Mouse (Mus musculus): ENCODE measurements around the gene Mfsd14a. TPM values are rescaled to one million over a fixed set of nuclear protein-coding genes. Genes with fewer than 3 reads are reported as not detected.

Gene Mfsd14a
- polyA plus RNA-seq (2012; ENCODE audit: insufficient read depth, low replicate concordance): 7.1 TPM in 1 of 2 replicates, not detected in the other

DNA sequence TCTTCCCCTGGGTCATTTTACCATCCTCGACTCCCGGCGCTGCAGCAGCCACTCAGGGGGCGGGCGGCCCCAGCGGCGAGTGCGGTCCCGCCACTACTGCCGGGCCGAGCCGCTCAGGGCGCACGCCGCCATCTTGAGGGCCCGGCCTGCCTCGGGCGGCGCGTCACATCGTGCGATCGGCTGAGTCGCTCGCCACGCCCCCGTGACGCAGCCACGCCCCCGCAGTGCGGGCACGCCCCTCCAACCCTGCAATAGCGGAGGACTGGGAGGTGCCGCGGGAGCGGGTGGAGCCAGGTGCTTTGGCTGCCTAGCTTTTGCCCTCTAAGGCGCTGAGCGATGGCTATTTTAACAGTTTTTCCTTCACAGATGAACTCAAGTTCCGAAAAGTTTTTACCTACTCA, at the start of gene Mfsd14a:
Gene Mfsd14a, minus strand, starts transcription at position 215 of the 401 bp plus-strand sequence.
- Histone ChIP-seq H3K4me1 (peaks cover 48% of the 10 kb centered on the region), H3K4me3 (replicated peaks) (peak within 1 kb of the TSS; percentile 97), H3K36me3 (replicated peaks; ENCODE audit: low read length) (peaks cover 12% of the 10 kb centered on the region), H3K9me3 (no peaks in the 10 kb centered on the region), H3K27me3 (replicated peaks) (no peaks in the 10 kb centered on the region)
- TF ChIP-seq FLI1 (IDR thresholded peaks at IDR 0.05; ENCODE audit: low read length) (no peak), GATA1 (IDR thresholded peaks at IDR 0.05; ENCODE audit: borderline replicate concordance, low read length) (no peak)

DNA sequence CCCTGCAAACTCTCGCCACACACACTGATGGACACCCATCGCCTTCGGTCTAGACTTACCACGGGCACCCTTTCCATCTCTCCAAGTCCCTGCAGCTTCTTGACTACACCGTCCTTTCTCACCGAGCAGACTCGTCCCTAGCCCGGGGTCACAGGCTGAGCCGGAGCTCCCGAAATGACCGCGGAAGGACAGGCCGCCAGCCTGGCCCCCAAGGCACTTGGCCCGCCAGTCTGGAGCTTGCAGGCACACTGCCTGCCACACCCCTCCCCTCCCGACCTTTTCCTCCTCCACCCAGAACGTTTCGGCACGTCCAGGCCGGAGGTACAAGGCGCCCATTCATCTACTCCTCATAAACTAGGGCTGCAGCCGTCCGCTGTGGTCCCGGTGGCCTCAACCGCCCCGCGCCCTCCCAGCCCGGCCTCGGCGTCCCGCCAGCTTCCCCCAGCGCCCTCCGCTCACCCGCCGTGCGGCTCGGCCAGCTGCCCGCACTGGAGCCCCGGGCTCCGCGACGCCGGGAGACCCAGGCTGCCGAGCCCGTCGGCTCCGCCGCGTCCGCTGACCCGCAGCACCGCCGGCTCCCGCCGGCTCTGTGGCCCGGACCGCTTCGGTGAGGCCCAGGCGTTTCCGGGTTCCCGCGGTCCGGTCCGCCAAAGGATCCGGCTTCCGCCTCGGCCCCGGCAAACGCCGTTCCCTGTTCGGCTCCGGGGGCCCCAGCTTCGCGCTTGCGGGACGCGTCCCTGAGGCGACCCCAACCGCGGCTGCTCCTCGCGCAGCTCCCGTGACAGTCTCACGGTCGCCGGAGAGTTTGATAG, 49.4 kb upstream of the Mfsd14a start:
- Histone ChIP-seq H3K4me3 (replicated peaks) (peak overlapping the region; percentile 99), H3K27me3 (replicated peaks) (no peaks in the 10 kb centered on the region), H3K36me3 (replicated peaks; ENCODE audit: low read length) (peaks cover 3% of the 10 kb centered on the region), H3K4me1 (peaks cover 55% of the 10 kb centered on the region), H3K9me3 (no peaks in the 10 kb centered on the region)
- TF ChIP-seq GATA1 (IDR thresholded peaks at IDR 0.05; ENCODE audit: borderline replicate concordance, low read length) (no peak), FLI1 (IDR thresholded peaks at IDR 0.05; ENCODE audit: low read length) (no peak)

DNA sequence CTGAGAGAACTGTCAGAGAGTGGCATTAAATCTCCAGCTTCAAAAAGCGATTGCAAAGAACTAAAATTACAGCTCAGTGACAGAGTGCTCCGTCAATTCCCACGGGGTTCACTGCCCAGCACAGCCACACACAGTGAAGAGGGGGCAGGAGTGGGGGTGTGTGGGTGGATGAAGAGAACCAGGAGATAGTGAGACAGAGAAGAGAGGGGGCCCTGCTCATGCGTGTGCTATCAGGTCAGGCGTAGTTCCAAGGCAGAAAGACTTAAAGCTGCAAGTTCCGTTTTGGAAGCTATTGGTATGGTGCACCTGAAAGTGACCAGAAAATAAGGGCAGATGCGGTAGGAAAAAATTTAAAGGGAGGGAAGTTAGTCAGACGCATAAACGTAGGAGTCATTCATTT, 48.5 kb upstream of the Mfsd14a start:
- H3K36me3 ChIP-seq (replicated peaks; ENCODE audit: low read length): peaks cover 6% of the 10 kb centered on the region
- TF ChIP-seq GATA1 (IDR thresholded peaks at IDR 0.05; ENCODE audit: borderline replicate concordance, low read length): no peak
- TF ChIP-seq FLI1 (IDR thresholded peaks at IDR 0.05; ENCODE audit: low read length): no peak
- no peaks in the 10 kb centered on the region for H3K27me3 ChIP-seq (replicated peaks)
- peaks cover 50% of the 10 kb centered on the region for H3K4me1 ChIP-seq
- no peaks in the 10 kb centered on the region for H3K9me3 ChIP-seq
- peak overlapping the region; percentile 99 for H3K4me3 ChIP-seq (replicated peaks)

DNA sequence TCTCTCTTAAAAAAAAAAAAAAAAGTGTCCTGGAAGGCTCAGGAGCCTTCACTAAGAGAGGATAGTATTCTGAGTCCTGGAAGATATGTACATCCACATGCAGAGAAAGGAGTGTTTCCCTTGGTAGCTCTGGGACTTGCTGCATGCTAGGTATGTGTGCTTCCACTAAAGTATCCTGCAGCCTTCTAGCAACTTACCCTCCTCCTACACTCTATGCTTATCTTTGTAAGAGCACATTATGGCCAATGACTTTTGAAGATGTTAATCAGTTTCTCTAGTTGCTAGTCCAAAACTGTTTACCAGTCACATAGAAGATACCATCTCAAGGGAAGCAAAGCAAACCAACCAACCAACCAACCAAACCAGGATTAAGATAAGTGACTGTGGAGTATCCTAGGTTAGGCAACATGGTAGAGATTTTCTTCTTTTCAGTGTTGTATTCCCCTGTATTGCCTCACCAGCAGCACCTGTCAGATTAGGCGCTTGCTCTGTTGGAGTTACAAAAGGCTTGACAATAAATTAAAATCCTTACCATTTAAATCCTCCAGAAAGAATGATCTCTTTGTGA, 43.2 kb upstream of the Mfsd14a start:
- no peaks in the 10 kb centered on the region for H3K9me3 ChIP-seq
- no peaks in the 10 kb centered on the region for H3K27me3 ChIP-seq (replicated peaks)
- H3K4me1 ChIP-seq: peaks cover 47% of the 10 kb centered on the region
- TF ChIP-seq FLI1 (IDR thresholded peaks at IDR 0.05; ENCODE audit: low read length): no peak
- no peak for TF ChIP-seq GATA1 (IDR thresholded peaks at IDR 0.05; ENCODE audit: borderline replicate concordance, low read length)
- no peak overlapping the region for H3K4me3 ChIP-seq (replicated peaks)
- peaks cover 23% of the 10 kb centered on the region for H3K36me3 ChIP-seq (replicated peaks; ENCODE audit: low read length)

DNA sequence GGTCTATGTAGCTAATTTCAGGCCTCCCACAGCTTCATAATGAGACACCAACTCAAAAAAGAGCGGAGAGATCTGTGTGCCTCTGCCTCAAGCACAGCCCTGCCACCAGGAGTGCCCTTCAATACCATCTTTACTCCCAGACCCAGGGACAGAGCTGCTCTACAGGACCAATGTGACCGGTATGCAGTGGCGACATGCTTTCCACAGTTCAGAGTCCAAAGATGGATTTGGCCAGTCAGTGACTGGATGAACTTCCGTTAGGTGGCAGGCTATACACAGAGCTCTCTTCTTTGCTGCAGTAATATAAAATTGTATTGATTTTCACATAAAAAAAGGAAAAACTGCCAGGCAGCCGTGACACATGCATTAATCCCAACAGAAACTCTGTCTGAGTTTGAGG, 41.4 kb upstream of the Mfsd14a start:
- TF ChIP-seq FLI1 (IDR thresholded peaks at IDR 0.05; ENCODE audit: low read length): no peak
- no peak for TF ChIP-seq GATA1 (IDR thresholded peaks at IDR 0.05; ENCODE audit: borderline replicate concordance, low read length)
- Histone ChIP-seq H3K9me3 (no peaks in the 10 kb centered on the region), H3K4me3 (replicated peaks) (no peak overlapping the region), H3K4me1 (peaks cover 38% of the 10 kb centered on the region), H3K36me3 (replicated peaks; ENCODE audit: low read length) (peaks cover 26% of the 10 kb centered on the region), H3K27me3 (replicated peaks) (no peaks in the 10 kb centered on the region)

DNA sequence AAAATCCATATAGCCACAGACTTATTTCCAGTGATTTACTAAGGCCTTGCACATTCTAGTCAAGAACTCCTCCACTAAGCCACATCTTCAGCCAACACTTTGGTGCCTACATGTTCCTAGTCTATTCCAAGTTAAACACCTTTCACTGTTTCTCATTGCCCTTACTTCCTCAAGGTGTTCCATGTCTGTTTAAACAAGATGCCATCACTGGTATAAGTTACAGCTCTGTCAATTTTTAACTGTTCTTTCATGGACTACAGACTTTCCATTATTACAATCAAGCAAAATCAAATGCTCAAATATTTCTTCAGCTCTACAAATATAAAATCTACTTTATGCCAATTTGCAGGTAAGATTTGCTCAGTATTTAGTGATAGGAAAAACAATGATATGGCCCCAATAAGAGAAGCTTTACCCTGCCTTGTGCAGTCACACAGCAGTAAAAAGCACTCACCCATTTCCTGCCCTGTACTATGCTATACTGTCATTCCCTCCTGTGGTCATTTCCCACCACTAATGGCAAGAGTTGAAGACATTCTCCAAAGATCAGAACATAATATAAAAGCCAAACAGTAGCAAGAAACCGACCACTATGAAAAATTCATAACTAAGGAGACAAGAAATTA, 40.3 kb upstream of the Mfsd14a start:
- TF ChIP-seq GATA1 (IDR thresholded peaks at IDR 0.05; ENCODE audit: borderline replicate concordance, low read length): no peak
- TF ChIP-seq FLI1 (IDR thresholded peaks at IDR 0.05; ENCODE audit: low read length): no peak
- H3K9me3 ChIP-seq: no peaks in the 10 kb centered on the region
- no peak overlapping the region for H3K4me3 ChIP-seq (replicated peaks)
- H3K4me1 ChIP-seq: peaks cover 35% of the 10 kb centered on the region
- no peaks in the 10 kb centered on the region for H3K27me3 ChIP-seq (replicated peaks)
- peaks cover 26% of the 10 kb centered on the region for H3K36me3 ChIP-seq (replicated peaks; ENCODE audit: low read length)

DNA sequence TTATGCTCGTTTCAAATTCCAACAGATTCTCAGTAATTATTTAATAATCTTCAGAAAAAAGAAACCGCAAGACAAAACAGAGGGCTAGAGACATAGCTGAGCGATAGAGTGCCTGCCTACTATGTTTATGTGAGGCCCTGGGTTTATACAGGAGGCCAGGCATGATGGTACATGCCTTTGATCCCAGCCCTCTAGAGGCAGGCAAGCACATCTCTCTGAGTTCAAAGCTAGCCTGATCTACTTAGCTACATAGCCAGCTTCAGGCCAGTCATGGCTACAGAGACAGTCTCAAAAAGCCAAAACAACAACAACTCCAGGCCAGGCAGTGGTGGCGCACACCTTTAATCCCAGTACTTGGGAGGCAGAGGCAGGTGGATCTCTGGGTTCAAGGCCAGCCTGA, 39.1 kb upstream of the Mfsd14a start:
- Histone ChIP-seq H3K9me3 (no peaks in the 10 kb centered on the region), H3K4me1 (peaks cover 36% of the 10 kb centered on the region), H3K36me3 (replicated peaks; ENCODE audit: low read length) (peaks cover 21% of the 10 kb centered on the region), H3K27me3 (replicated peaks) (no peaks in the 10 kb centered on the region), H3K4me3 (replicated peaks) (no peak overlapping the region)
- TF ChIP-seq FLI1 (IDR thresholded peaks at IDR 0.05; ENCODE audit: low read length) (no peak), GATA1 (IDR thresholded peaks at IDR 0.05; ENCODE audit: borderline replicate concordance, low read length) (no peak)

DNA sequence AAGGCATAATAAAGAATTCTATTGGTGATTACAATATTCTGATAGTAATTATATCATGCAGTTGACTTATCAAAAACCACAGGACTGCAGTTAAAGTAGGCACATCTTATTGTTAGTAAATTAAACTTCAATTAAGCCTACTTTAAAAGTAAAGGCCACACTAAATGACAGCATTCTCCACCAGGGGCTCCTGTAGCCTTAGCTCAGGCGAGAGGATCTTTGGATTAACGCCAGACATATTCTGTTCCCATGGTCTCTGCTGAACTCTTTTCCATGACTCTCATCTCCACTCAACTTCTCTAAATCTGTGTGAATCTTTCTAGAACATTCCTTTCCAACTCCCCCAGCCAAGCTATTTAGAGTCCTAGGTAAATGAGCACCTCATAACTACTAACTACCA, 36.3 kb upstream of the Mfsd14a start:
- Histone ChIP-seq H3K36me3 (replicated peaks; ENCODE audit: low read length) (peaks cover 12% of the 10 kb centered on the region), H3K4me3 (replicated peaks) (no peak overlapping the region), H3K27me3 (replicated peaks) (no peaks in the 10 kb centered on the region), H3K4me1 (peaks cover 48% of the 10 kb centered on the region), H3K9me3 (no peaks in the 10 kb centered on the region)
- TF ChIP-seq GATA1 (IDR thresholded peaks at IDR 0.05; ENCODE audit: borderline replicate concordance, low read length) (no peak), FLI1 (IDR thresholded peaks at IDR 0.05; ENCODE audit: low read length) (no peak)

DNA sequence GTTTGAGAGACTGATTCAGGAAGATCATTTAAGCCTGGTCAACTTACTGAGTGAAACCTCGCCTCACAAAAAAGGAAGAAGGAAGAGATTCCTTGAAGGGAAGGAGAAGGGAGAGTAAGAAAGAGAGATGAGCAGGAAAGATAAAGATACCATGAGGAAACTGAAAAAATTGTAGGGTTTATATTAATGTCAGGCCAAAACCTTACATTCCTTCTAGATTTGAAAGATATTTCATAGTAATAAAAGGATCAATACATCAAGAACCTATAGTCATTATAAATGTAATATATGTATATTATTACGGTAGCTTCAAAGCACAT, 33.1 kb upstream of the Mfsd14a start:
- TF ChIP-seq FLI1 (IDR thresholded peaks at IDR 0.05; ENCODE audit: low read length): no peak
- no peak overlapping the region for H3K4me3 ChIP-seq (replicated peaks)

More for the DNA sequence above, 33.1 kb upstream of the Mfsd14a start:
- Histone ChIP-seq H3K9me3 (no peaks in the 10 kb centered on the region), H3K36me3 (replicated peaks; ENCODE audit: low read length) (peaks cover 32% of the 10 kb centered on the region), H3K4me1 (peaks cover 50% of the 10 kb centered on the region), H3K27me3 (replicated peaks) (no peaks in the 10 kb centered on the region)

All from megakaryocyte, embryonic 14.5 days (primary cell).